Mouse (Mus musculus) heart, embryonic 10.5 days (tissue): ENCODE data around the gene Zswim4. TPM values are rescaled to one million over a fixed set of nuclear protein-coding genes. Genes with fewer than 3 reads are reported as not detected.

Experiments used
- DNase-seq: peaks from one replicate; pipeline ENCODE4 v3.0.0-alpha.2; 2017; ENCODE audit warnings: low spot score
- H3K27ac ChIP-seq: fragments of 300-500 bp; sonication (generic); 2 replicates; pipeline ENCODE4 v1.5.1; 2016; ENCODE audit warnings: mild to moderate bottlenecking
- H3K27me3 ChIP-seq: fragments of 300-500 bp; sonication (generic); 2 replicates; pipeline ENCODE4 v1.6.1; 2016; ENCODE audit warnings: mild to moderate bottlenecking; ENCODE audit not compliant: poor library complexity, insufficient read depth, severe bottlenecking
- H3K36me3 ChIP-seq: fragments of 300-500 bp; sonication (generic); 2 replicates; pipeline ENCODE4 v1.6.1; 2016; ENCODE audit warnings: mild to moderate bottlenecking, moderate library complexity
- H3K4me1 ChIP-seq: fragments of 300-500 bp; sonication (generic); 2 replicates; pipeline ENCODE4 v1.6.1; 2016; ENCODE audit warnings: mild to moderate bottlenecking
- H3K4me3 ChIP-seq: fragments of 300-500 bp; sonication (generic); 2 replicates; pipeline ENCODE4 v1.5.1; 2016; ENCODE audit warnings: mild to moderate bottlenecking, moderate library complexity
- H3K9me3 ChIP-seq: fragments of 300-500 bp; sonication (generic); 2 replicates; pipeline ENCODE4 v1.6.1; 2016; ENCODE audit warnings: mild to moderate bottlenecking, moderate library complexity
- WGBS: fragments of 180-500 bp; shearing (Covaris S2); methylation state at CpG from one replicate; pipeline ENCODE4 v1.1.7; 2016; 5-methylcytosine and 5-hydroxymethylcytosine counted together
- polyA plus RNA-seq: library from polyadenylated mRNA; unstranded; fragments of >200 nt; fragmentation: Nextera tagmentation; extraction: Ambion mirVana; gene quantifications from 2 replicates; pipeline ENCODE4 v1.2.1, GENCODE M21; 2016

Gene Zswim4
- polyA plus RNA-seq, 1 experiment from 2014 or later, result 17.5 TPM

GRCm38 (mm10) chr8:84249257-84250170 is 12.7 kb upstream of the Zswim4 start, which contains the start of gene D8Ertd738e:
D8Ertd738e (minus strand) TSS chr8:84249719.
- DNase-seq, result peak; percentile 96
- Histone ChIP-seq H3K4me1 (0 out of 2 replicates have a peak, but pooled peaks cover 4% of the 10 kb centered on the region), H3K9me3 (no peaks in the 10 kb centered on the region), H3K27ac (peak within 1 kb of the TSS; percentile 93), H3K4me3 (peak within 1 kb of the TSS; percentile 94), H3K36me3 (peaks cover 80% of the 10 kb centered on the region), H3K27me3 (no peaks in the 10 kb centered on the region)
- WGBS, result 4% methylated on average over 52 of the region's 52 CpGs

DNA sequence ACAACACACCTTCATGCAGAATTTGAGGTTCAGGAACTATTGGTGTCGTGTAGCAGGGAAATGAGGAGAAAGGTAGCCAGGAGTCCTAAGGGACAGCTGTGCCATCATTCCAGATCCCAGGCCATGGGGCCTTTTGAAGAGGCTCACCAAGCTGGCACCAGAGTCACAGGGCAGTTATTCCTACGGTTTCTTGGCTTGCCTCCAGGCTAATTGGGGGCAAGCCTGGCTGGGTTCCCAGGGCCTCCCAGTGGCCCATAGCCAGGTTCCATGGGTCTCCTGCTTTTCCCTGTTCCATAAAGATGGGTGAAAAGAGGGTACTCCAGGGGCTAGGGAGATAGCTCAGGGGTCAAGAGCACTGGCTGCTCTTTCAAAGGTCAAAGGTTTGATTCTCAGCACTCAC is 5.0 kb upstream of the Zswim4 start:
- WGBS, result 75% methylated on average over 2 of the region's 2 CpGs
- DNase-seq, result no peak
- no peak overlapping the region for H3K27ac ChIP-seq

GRCm38 (mm10) chr8:84241167-84241566 is 4.3 kb upstream of the Zswim4 start:
- Histone ChIP-seq H3K4me3 (no peak overlapping the region), H3K4me1 (peaks cover 16% of the 10 kb centered on the region), H3K27me3 (no peaks in the 10 kb centered on the region), H3K27ac (peak overlapping the region; percentile 36; the same call in 1 of the 2 replicates), H3K9me3 (no peaks in the 10 kb centered on the region), H3K36me3 (peaks cover 21% of the 10 kb centered on the region)
- WGBS, result 44% methylated on average over 6 of the region's 6 CpGs
- no peak for DNase-seq

More for the DNA sequence above, 5.0 kb upstream of the Zswim4 start:
- Histone ChIP-seq H3K4me1 (peaks cover 13% of the 10 kb centered on the region), H3K27me3 (no peaks in the 10 kb centered on the region), H3K36me3 (peaks cover 27% of the 10 kb centered on the region), H3K9me3 (no peaks in the 10 kb centered on the region), H3K4me3 (no peak overlapping the region)

- Histone ChIP-seq H3K27ac (peak overlapping the region; percentile 96), H3K9me3 (no peaks in the 10 kb centered on the region), H3K4me1 (peaks cover 25% of the 10 kb centered on the region), H3K36me3 (peaks cover 19% of the 10 kb centered on the region), H3K27me3 (no peaks in the 10 kb centered on the region), H3K4me3 (peak overlapping the region; percentile 98)
- WGBS, result 15% methylated on average over 19 of the region's 19 CpGs
- DNase-seq, result no peak
These were observed 831 bp upstream of the Zswim4 start for GRCm38 (mm10) chr8:84237542-84238229.

GRCm38 (mm10) chr8:84236410-84236997 is 351 bp downstream of the Zswim4 start:
- WGBS, result under 1% methylated on average over 30 of the region's 30 CpGs
- H3K4me3 ChIP-seq, result peak overlapping the region; percentile 98
- H3K27me3 ChIP-seq, result no peaks in the 10 kb centered on the region
- H3K4me1 ChIP-seq, result peaks cover 25% of the 10 kb centered on the region
- H3K27ac ChIP-seq, result peak overlapping the region; percentile 96
- no peaks in the 10 kb centered on the region for H3K9me3 ChIP-seq
- no peak for DNase-seq
- peaks cover 31% of the 10 kb centered on the region for H3K36me3 ChIP-seq

DNA sequence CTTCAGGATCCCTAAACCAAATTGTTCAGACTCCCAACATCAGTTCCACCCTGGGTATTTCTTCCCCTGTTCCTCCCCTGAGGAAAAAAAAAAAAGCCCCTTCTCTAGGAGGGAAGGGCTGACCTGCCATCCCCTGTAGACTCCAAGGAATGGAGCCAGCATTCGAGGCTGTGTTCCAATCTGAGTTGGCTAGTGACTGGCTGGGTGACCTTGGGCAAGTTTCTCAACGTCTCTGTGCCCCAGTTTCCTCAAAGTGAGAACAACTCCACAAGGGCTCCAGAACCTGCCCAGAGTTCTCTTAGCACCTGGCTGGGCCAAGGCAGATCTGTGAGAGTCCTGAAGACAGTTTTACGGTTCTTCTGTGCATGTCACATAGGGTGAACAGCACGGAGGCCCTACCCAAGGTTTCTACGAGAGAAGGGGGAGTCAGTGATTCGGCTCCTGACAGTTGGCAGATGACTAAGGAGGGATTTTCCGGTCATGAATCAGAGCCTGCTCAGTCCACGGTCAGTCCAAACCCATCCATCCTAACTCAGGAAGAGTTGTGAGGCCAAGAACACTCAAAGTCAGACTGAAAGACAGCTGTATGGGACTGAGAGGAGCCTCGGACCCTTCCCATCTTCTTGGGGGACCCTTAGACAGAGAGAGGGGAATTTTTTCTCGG is 977 bp downstream of the Zswim4 start:
- no peak for DNase-seq
- Histone ChIP-seq H3K27ac (peak overlapping the region; percentile 96), H3K36me3 (peaks cover 37% of the 10 kb centered on the region), H3K4me3 (peak overlapping the region; percentile 98), H3K9me3 (no peaks in the 10 kb centered on the region), H3K4me1 (peaks cover 21% of the 10 kb centered on the region), H3K27me3 (no peaks in the 10 kb centered on the region)
- 39% methylated on average over 10 of the region's 10 CpGs for WGBS

- no peaks in the 10 kb centered on the region for H3K27me3 ChIP-seq
- no peaks in the 10 kb centered on the region for H3K9me3 ChIP-seq
- H3K4me3 ChIP-seq, result no peak overlapping the region
- 92% methylated on average over 2 of the region's 2 CpGs for WGBS
- H3K27ac ChIP-seq, result no peak overlapping the region
- peaks cover 65% of the 10 kb centered on the region for H3K36me3 ChIP-seq
- no peak for DNase-seq
- peaks cover 18% of the 10 kb centered on the region for H3K4me1 ChIP-seq
These were observed 3.8 kb downstream of the Zswim4 start for GRCm38 (mm10) chr8:84233055-84233454.

DNA sequence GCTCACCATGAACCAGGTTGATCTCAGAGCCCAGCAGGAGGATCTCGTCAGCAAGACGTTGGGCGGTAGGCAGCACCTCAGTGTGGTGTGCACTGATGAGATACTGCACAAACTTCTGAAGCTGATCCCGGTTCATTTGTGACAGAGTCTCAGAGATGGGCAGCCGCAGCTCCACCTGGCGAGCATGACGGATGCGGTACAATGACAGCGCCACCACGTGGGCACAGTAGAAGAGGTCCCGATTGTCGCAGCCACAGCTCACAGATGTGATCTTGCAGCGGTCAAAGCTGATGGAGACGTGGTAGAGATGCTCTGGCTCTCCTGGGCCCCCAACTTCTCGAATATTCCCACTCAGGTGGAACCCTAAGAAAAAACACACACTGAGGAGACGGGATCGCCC is 6.1 kb downstream of the Zswim4 start:
- peaks cover 88% of the 10 kb centered on the region for H3K36me3 ChIP-seq
- 71% methylated on average over 17 of the region's 17 CpGs for WGBS
- H3K9me3 ChIP-seq, result no peaks in the 10 kb centered on the region
- H3K27me3 ChIP-seq, result no peaks in the 10 kb centered on the region
- H3K4me1 ChIP-seq, result peaks cover 5% of the 10 kb centered on the region
- H3K4me3 ChIP-seq, result no peak overlapping the region
- DNase-seq, result no peak
- H3K27ac ChIP-seq, result no peak overlapping the region

DNA sequence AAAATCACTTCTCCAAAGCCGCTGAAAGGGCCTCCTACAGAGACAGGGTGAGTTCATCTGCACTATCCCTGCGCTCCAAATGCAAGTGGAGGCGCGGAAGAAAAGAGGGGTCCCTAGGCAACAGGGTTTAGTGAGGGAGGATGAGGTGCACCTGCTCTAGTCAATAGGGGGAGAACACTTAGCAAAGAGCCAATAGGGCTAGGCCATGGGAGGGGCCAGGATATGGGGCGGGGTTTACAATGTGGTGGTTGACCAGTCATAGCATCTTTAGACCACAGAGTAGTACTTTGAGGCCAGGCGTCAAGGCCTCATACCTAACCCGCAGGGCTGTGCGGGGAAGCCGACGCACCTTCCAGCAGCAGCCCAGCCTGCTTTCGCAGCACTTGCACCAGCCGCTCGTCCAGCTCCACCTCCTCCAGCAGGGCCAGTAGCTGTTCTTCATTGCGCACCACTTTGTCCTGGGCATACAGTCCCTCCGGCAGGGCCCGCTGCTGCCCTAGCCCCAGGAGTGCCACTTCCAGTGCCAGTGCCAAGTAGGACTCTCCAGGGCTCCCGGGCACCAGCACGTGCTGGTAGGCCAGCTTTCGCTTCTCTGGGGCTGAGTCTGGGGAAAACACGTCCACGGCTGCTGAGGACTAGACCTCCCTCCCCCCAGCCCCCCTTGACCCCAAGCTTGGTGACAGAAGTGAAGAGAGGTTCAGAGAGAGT is 13.4 kb downstream of the Zswim4 start:
- 80% methylated on average over 21 of the region's 21 CpGs for WGBS
- Histone ChIP-seq H3K4me3 (no peak overlapping the region), H3K27ac (no peak overlapping the region), H3K9me3 (no peaks in the 10 kb centered on the region), H3K36me3 (peaks cover 95% of the 10 kb centered on the region), H3K27me3 (no peaks in the 10 kb centered on the region), H3K4me1 (no peaks in the 10 kb centered on the region)
- DNase-seq, result no peak

GRCm38 (mm10) chr8:84222566-84223165 is 14.2 kb downstream of the Zswim4 start:
- no peak for DNase-seq
- 90% methylated on average over 9 of the region's 9 CpGs for WGBS
- no peak overlapping the region for H3K27ac ChIP-seq
- H3K4me1 ChIP-seq, result no peaks in the 10 kb centered on the region
- peaks cover 95% of the 10 kb centered on the region for H3K36me3 ChIP-seq
- H3K27me3 ChIP-seq, result no peaks in the 10 kb centered on the region
- no peaks in the 10 kb centered on the region for H3K9me3 ChIP-seq
- H3K4me3 ChIP-seq, result no peak overlapping the region

DNA sequence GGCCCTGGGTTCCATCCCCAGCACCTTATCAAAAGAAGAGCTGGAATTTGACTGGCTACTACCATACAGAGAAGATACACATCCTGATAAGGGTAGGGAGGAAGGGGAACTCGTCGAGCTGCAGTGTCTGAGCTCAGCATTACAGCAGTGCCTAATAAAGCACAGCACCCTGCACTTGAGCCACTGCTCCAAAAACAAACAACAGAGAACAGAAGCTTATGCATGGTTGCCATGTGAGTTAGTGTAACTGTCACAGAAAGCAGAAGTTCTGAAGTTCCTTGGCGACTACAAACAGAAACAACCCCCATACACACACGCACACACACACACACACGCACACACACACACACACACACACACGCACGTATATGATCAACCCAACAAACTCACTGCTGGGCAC is 16.8 kb downstream of the Zswim4 start:
- H3K27ac ChIP-seq, result no peak overlapping the region
- H3K9me3 ChIP-seq, result no peaks in the 10 kb centered on the region
- no peaks in the 10 kb centered on the region for H3K27me3 ChIP-seq
- no peak overlapping the region for H3K4me3 ChIP-seq
- DNase-seq, result no peak
- peaks cover 94% of the 10 kb centered on the region for H3K36me3 ChIP-seq
- 66% methylated on average over 7 of the region's 7 CpGs for WGBS
- H3K4me1 ChIP-seq, result no peaks in the 10 kb centered on the region

DNA sequence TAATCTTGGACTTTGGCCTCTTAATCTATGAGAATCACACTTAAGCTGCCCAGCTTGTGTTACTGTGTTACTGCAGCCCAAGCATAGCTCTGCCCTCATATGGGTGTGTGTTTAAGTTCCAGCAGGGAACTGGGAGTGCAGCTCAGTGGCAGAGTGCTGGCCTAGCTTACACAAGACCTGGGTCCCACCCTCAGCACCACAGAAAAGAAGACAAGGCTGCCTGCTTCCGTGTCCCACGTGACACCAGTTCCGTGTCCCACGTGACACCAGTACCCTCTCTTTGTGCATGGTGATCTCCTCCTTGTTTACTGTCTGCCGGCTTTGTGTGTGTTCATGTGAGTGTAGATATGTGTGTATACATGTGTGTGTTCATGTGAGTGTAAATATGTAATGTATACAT is 18.7 kb downstream of the Zswim4 start:
- 92% methylated on average over 5 of the region's 5 CpGs for WGBS
- Histone ChIP-seq H3K4me1 (no peaks in the 10 kb centered on the region), H3K4me3 (no peak overlapping the region), H3K36me3 (peaks cover 92% of the 10 kb centered on the region), H3K27ac (no peak overlapping the region), H3K9me3 (no peaks in the 10 kb centered on the region), H3K27me3 (no peaks in the 10 kb centered on the region)
- no peak for DNase-seq
